Mouse (Mus musculus) megakaryocyte, embryonic 14.5 days (primary cell): ENCODE measurements around the gene Saal1. TPM values are rescaled to one million over a fixed set of nuclear protein-coding genes. Genes with fewer than 3 reads are reported as not detected.
"Not testable (repeated sequence)": the region's sequence is repeated elsewhere in the genome, so short reads cannot be mapped to it uniquely, and the experiment has no call there.

Experiments
- H3K27me3 ChIP-seq: replicated peaks from 2 replicates; pipeline ENCODE3; 2012; ENCODE audit warnings: inconsistent platforms
- H3K36me3 ChIP-seq: replicated peaks from 2 replicates; pipeline ENCODE3; 2012; ENCODE audit warnings: low read length, inconsistent platforms, mixed read lengths
- H3K4me1 ChIP-seq: 2 replicates; pipeline ENCODE4 v1.6.1; 2012; ENCODE audit warnings: inconsistent platforms
- H3K4me3 ChIP-seq: replicated peaks from 2 replicates; pipeline ENCODE3; 2012; ENCODE audit warnings: moderate library complexity, mild to moderate bottlenecking, inconsistent platforms
- H3K9me3 ChIP-seq: 2 replicates; pipeline ENCODE4 v1.6.1; 2012; ENCODE audit warnings: inconsistent platforms
- FLI1 ChIP-seq: IDR thresholded peaks from 2 replicates; pipeline ENCODE4 v1.6.1; 2012; ENCODE audit warnings: low read length, inconsistent platforms, mixed read lengths
- GATA1 ChIP-seq: IDR thresholded peaks from 3 replicates; pipeline ENCODE4 v1.6.1; 2012; ENCODE audit warnings: mixed read lengths, low read length, inconsistent platforms, borderline replicate concordance
- polyA plus RNA-seq: library from polyadenylated mRNA; stranded (reverse); fragments of >175 nt; gene quantifications from 2 replicates; pipeline ENCODE4 v1.2.3, GENCODE M21; 2012; ENCODE audit warnings: low replicate concordance; ENCODE audit not compliant: insufficient read depth

The Saal1 gene
- polyA plus RNA-seq, 1 experiment = 2.7 TPM

- H3K36me3 ChIP-seq = peaks cover 11% of the 10 kb centered on the region
- H3K9me3 ChIP-seq = no peaks in the 10 kb centered on the region
- TF ChIP-seq GATA1 = no peak
- no peak for TF ChIP-seq FLI1
- peaks cover 59% of the 10 kb centered on the region for H3K4me1 ChIP-seq
- peak overlapping the region; percentile 74 for H3K4me3 ChIP-seq
- peaks cover 3% of the 10 kb centered on the region for H3K27me3 ChIP-seq
Observed at GRCm38 (mm10) chr7:46712250-46712649, 1.8 kb upstream of the Saal1 start.

GRCm38 (mm10) chr7:46700521-46701025 lies 9.9 kb downstream of the Saal1 start:
- H3K4me1 ChIP-seq = peaks cover 23% of the 10 kb centered on the region
- TF ChIP-seq FLI1 (no peak), GATA1 (no peak)

GRCm38 (mm10) chr7:46696754-46697153 lies 13.7 kb downstream of the Saal1 start:
- Histone ChIP-seq H3K4me1 (peaks cover 12% of the 10 kb centered on the region), H3K9me3 (no peaks in the 10 kb centered on the region), H3K4me3 (peak overlapping the region; percentile 18), H3K36me3 (peaks cover 73% of the 10 kb centered on the region), H3K27me3 (no peaks in the 10 kb centered on the region)
- TF ChIP-seq GATA1 (no peak), FLI1 (no peak)

More at GRCm38 (mm10) chr7:46700521-46701025, 9.9 kb downstream of the Saal1 start:
- Histone ChIP-seq H3K4me3 (no peak overlapping the region), H3K9me3 (no peaks in the 10 kb centered on the region), H3K27me3 (no peaks in the 10 kb centered on the region), H3K36me3 (peaks cover 94% of the 10 kb centered on the region)

GRCm38 (mm10) chr7:46686827-46687226 lies 23.7 kb downstream of the Saal1 start:
- H3K4me3 ChIP-seq = no peak overlapping the region

GRCm38 (mm10) chr7:46680732-46681131 lies 29.7 kb downstream of the Saal1 start:
- H3K4me1 ChIP-seq = peaks cover 46% of the 10 kb centered on the region
- H3K27me3 ChIP-seq = peaks cover 3% of the 10 kb centered on the region
- H3K9me3 ChIP-seq = no peaks in the 10 kb centered on the region
- H3K4me3 ChIP-seq = no peak overlapping the region
- TF ChIP-seq FLI1 = no peak
- H3K36me3 ChIP-seq = no peaks in the 10 kb centered on the region

More at GRCm38 (mm10) chr7:46686827-46687226, 23.7 kb downstream of the Saal1 start:
- Histone ChIP-seq H3K4me1 (peaks cover 28% of the 10 kb centered on the region), H3K27me3 (no peaks in the 10 kb centered on the region), H3K36me3 (peaks cover 42% of the 10 kb centered on the region), H3K9me3 (no peaks in the 10 kb centered on the region)
- TF ChIP-seq FLI1 = no peak
- no peak for TF ChIP-seq GATA1

- peaks cover 48% of the 10 kb centered on the region for H3K4me1 ChIP-seq
- not testable (repeated sequence) for H3K9me3 ChIP-seq, H3K36me3 ChIP-seq, H3K4me3 ChIP-seq, H3K27me3 ChIP-seq
Observed at GRCm38 (mm10) chr7:46679044-46679443, 31.4 kb downstream of the Saal1 start.

GRCm38 (mm10) chr7:46678417-46678816 lies 32.1 kb downstream of the Saal1 start:
- no peaks in the 10 kb centered on the region for H3K36me3 ChIP-seq
- H3K27me3 ChIP-seq = peaks cover 8% of the 10 kb centered on the region
- H3K9me3 ChIP-seq = peaks cover 3% of the 10 kb centered on the region; the same call in 1 of the 2 replicates
- H3K4me3 ChIP-seq = no peak overlapping the region
- no peak for TF ChIP-seq GATA1
- TF ChIP-seq FLI1 = no peak
- peaks cover 47% of the 10 kb centered on the region for H3K4me1 ChIP-seq

GRCm38 (mm10) chr7:46676808-46677360 lies 33.6 kb downstream of the Saal1 start:
- H3K4me1 ChIP-seq = peaks cover 40% of the 10 kb centered on the region
- no peaks in the 10 kb centered on the region for H3K36me3 ChIP-seq
- no peak overlapping the region for H3K4me3 ChIP-seq
- H3K9me3 ChIP-seq = peaks cover 3% of the 10 kb centered on the region; the same call in 1 of the 2 replicates
- peaks cover 16% of the 10 kb centered on the region for H3K27me3 ChIP-seq
- TF ChIP-seq FLI1 (no peak), GATA1 (no peak)

- TF ChIP-seq GATA1 = no peak
- no peak for TF ChIP-seq FLI1
- peaks cover 38% of the 10 kb centered on the region for H3K4me1 ChIP-seq
- H3K4me3 ChIP-seq = no peak overlapping the region
Observed at GRCm38 (mm10) chr7:46675886-46676285, 34.6 kb downstream of the Saal1 start.

GRCm38 (mm10) chr7:46675061-46675460 lies 35.4 kb downstream of the Saal1 start:
- H3K36me3 ChIP-seq = no peaks in the 10 kb centered on the region
- H3K9me3 ChIP-seq = peaks cover 3% of the 10 kb centered on the region; the same call in 1 of the 2 replicates
- peaks cover 26% of the 10 kb centered on the region for H3K27me3 ChIP-seq
- H3K4me3 ChIP-seq = no peak overlapping the region
- TF ChIP-seq FLI1 (no peak), GATA1 (no peak)
- H3K4me1 ChIP-seq = peaks cover 30% of the 10 kb centered on the region

More at GRCm38 (mm10) chr7:46675886-46676285, 34.6 kb downstream of the Saal1 start:
- H3K36me3 ChIP-seq = no peaks in the 10 kb centered on the region
- H3K9me3 ChIP-seq = peaks cover 3% of the 10 kb centered on the region; the same call in 1 of the 2 replicates
- peaks cover 23% of the 10 kb centered on the region for H3K27me3 ChIP-seq

- Histone ChIP-seq H3K4me1 (peaks cover 33% of the 10 kb centered on the region), H3K9me3 (peaks cover 3% of the 10 kb centered on the region; the same call in 1 of the 2 replicates), H3K36me3 (no peaks in the 10 kb centered on the region), H3K27me3 (peaks cover 51% of the 10 kb centered on the region), H3K4me3 (peak within 1 kb of the TSS; percentile 4)
- TF ChIP-seq GATA1 = no peak
- TF ChIP-seq FLI1 = no peak
Observed at GRCm38 (mm10) chr7:46672160-46672672, 38.3 kb downstream of the Saal1 start, which contains the start of gene Tph1. Gene Tph1, minus strand, starts transcription at chr7:46672537.
